Mouse (Mus musculus) lung, embryonic 16.5 days (tissue): ENCODE results near the gene Tet1. TPM values are rescaled to one million over a fixed set of nuclear protein-coding genes. Genes with fewer than 3 reads are reported as not detected.

Experiments used
- ATAC-seq: fragments of 200-750 bp; cut with Nextera tagmentation; 2 replicates; pipeline ENCODE4 v1.8.0; 2017; ENCODE audit warnings: low read depth, mild to moderate bottlenecking, moderate library complexity
- H3K27ac ChIP-seq: fragments of 300-500 bp; sonication (generic); 2 replicates; pipeline ENCODE4 v1.5.1; 2014; ENCODE audit warnings: mild to moderate bottlenecking, control low read depth, low read length
- H3K27me3 ChIP-seq: fragments of 300-500 bp; sonication (generic); 2 replicates; pipeline ENCODE4 v1.6.1; 2014; ENCODE audit warnings: low read depth, low read length, mixed read lengths; ENCODE audit not compliant: control insufficient read depth, insufficient read depth
- H3K36me3 ChIP-seq: fragments of 300-500 bp; sonication (generic); 2 replicates; pipeline ENCODE4 v1.6.1; 2014; ENCODE audit warnings: low read length; ENCODE audit not compliant: control insufficient read depth, insufficient read depth
- H3K4me1 ChIP-seq: fragments of 300-500 bp; sonication (generic); replicated peaks from 2 replicates; pipeline ENCODE4 v1.6.1; 2014; ENCODE audit warnings: low read length, mixed read lengths; ENCODE audit not compliant: control insufficient read depth, insufficient read depth
- H3K4me2 ChIP-seq: fragments of 300-500 bp; sonication (generic); 2 replicates; pipeline ENCODE4 v1.6.1; 2014; ENCODE audit warnings: low read depth, low read length, control low read depth
- H3K4me3 ChIP-seq: fragments of 300-500 bp; sonication (generic); 2 replicates; pipeline ENCODE4 v1.5.1; 2014; ENCODE audit warnings: mild to moderate bottlenecking, low read length, control low read depth
- H3K9ac ChIP-seq: fragments of 300-500 bp; sonication (generic); 2 replicates; pipeline ENCODE4 v1.6.1; 2014; ENCODE audit warnings: low read length, control low read depth
- H3K9me3 ChIP-seq: fragments of 300-500 bp; sonication (generic); 2 replicates; pipeline ENCODE4 v1.6.1; 2016; ENCODE audit warnings: low read length; ENCODE audit not compliant: control insufficient read depth
- WGBS: fragments of 180-500 bp; shearing (Covaris S2); extraction: QIAGEN DNeasy Blood & Tissue Kit; methylation state at CpG from one replicate; pipeline ENCODE4 v1.1.7; 2014; 5-methylcytosine and 5-hydroxymethylcytosine counted together
- polyA plus RNA-seq: library from polyadenylated mRNA; unstranded; fragments of >200 nt; fragmentation: Nextera tagmentation; extraction: Ambion mirVana; gene quantifications from 2 replicates; pipeline ENCODE4 v1.2.1, GENCODE M21; 2015

Gene Tet1
- polyA plus RNA-seq, 1 experiment from 2014 or later: 27.0 TPM

- H3K27me3 ChIP-seq: no peaks in the 10 kb centered on the region
- no peaks in the 10 kb centered on the region for H3K9me3 ChIP-seq
- no peak overlapping the region for H3K9ac ChIP-seq
- no peak overlapping the region for H3K27ac ChIP-seq
- H3K4me2 ChIP-seq: no peak overlapping the region
- peaks cover 15% of the 10 kb centered on the region for H3K36me3 ChIP-seq
- no peak overlapping the region for H3K4me3 ChIP-seq
- ATAC-seq: no peak
- 69% methylated on average over 10 of the region's 10 CpGs for WGBS
- peaks cover 8% of the 10 kb centered on the region for H3K4me1 ChIP-seq
Measured at GRCm38 (mm10) chr10:62841901-62842447, 66.8 kb downstream of the Tet1 start.

DNA sequence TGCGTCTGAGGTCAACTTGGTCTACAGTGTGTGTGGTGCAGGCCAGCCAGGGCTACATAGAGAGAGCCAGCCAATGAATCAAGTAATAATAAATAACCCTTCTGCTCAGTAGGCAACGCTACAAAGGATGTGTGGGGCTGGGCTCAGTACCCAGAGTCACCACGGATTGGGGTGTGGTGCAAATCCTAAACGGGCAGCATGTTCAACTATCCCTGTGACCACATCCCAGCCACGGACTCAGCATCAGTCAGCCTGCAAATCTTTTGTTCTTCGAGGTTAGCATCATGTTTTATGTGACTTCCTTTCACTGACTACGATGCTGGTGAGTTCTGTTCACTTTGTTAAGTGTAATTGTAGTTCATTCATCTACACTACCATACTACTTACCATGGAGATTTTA lies 68.1 kb downstream of the Tet1 start:
- 90% methylated on average over 7 of the region's 7 CpGs for WGBS
- no peaks in the 10 kb centered on the region for H3K27me3 ChIP-seq
- H3K9me3 ChIP-seq: no peaks in the 10 kb centered on the region
- no peak for ATAC-seq
- H3K4me2 ChIP-seq: no peak overlapping the region
- peaks cover 15% of the 10 kb centered on the region for H3K36me3 ChIP-seq
- H3K27ac ChIP-seq: no peak overlapping the region
- peaks cover 8% of the 10 kb centered on the region for H3K4me1 ChIP-seq
- no peak overlapping the region for H3K4me3 ChIP-seq
- no peak overlapping the region for H3K9ac ChIP-seq

DNA sequence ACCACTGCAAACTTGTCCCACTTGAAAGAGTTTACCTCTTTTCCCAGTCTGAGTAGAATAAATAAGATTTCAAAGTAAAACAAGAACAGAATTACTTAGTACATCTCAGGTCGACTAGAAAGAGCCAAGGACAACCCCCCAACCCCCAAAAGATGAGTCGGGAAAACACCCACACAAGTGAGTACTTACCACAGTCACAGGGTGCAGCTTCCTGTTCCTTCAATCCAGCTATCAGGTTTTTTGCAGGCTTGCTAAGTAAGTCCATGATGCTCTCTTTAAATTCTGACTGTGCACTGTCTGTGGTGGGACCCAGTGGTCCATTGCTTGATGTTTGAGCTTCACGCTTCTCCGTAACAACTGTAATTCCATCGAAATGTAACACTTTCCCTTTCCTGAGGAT lies 70.8 kb downstream of the Tet1 start:
- no peak overlapping the region for H3K4me2 ChIP-seq
- no peak overlapping the region for H3K27ac ChIP-seq
- peaks cover 15% of the 10 kb centered on the region for H3K36me3 ChIP-seq
- H3K27me3 ChIP-seq: no peaks in the 10 kb centered on the region
- H3K4me1 ChIP-seq: no peaks in the 10 kb centered on the region
- no peaks in the 10 kb centered on the region for H3K9me3 ChIP-seq
- H3K4me3 ChIP-seq: no peak overlapping the region
- 86% methylated on average over 5 of the region's 5 CpGs for WGBS
- no peak for ATAC-seq
- no peak overlapping the region for H3K9ac ChIP-seq

DNA sequence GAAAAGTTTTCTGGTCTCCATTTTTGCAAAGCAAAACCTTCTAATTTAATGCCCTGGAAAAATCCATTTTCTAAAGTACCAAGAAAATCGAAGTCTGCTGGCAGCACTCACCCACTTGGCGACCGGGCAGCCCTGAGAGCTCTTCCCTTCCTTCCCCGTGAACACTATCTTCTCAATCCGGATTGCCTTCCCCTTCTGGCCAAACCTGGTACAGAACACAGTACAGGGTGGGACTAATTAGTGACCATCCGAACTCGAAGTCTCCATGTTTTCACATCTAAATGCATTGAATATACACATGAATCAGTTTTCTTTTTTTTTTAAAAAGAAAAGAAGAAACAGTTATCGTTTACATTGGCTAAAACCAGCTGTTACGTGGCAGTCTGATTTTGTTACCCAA lies 76.0 kb downstream of the Tet1 start:
- Histone ChIP-seq H3K27ac (no peak overlapping the region), H3K9ac (no peak overlapping the region), H3K4me2 (no peak overlapping the region), H3K36me3 (peaks cover 3% of the 10 kb centered on the region), H3K9me3 (no peaks in the 10 kb centered on the region), H3K4me3 (no peak overlapping the region), H3K4me1 (0 out of 2 replicates have a peak, but pooled peaks cover 2% of the 10 kb centered on the region), H3K27me3 (no peaks in the 10 kb centered on the region)
- no peak for ATAC-seq
- 65% methylated on average over 9 of the region's 9 CpGs for WGBS

- no peak overlapping the region for H3K27ac ChIP-seq
- ATAC-seq: no peak
- H3K4me1 ChIP-seq: 0 out of 2 replicates have a peak, but pooled peaks cover 2% of the 10 kb centered on the region
Measured at GRCm38 (mm10) chr10:62831546-62831945, 77.2 kb downstream of the Tet1 start.

DNA sequence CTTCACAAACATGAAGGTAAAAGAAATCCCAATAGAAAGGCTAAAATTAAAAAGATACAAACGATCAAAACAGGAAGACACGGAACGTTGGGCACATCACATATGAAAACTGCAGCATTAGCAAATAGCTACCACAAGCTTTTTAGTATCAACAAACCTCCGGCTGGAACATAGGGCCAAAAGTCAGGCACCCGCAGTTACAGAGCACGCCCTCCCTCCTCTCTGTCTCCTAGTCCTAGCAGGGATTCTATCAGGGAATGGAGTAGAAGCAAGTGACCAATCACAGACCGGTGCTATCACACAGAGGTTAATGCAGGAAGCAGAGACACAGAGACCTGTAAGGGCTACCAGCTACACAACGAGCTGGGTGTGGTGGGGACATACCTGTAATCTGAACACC lies 84.3 kb downstream of the Tet1 start:
- 88% methylated on average over 8 of the region's 8 CpGs for WGBS
- no peaks in the 10 kb centered on the region for H3K4me1 ChIP-seq
- ATAC-seq: no peak
- no peak overlapping the region for H3K27ac ChIP-seq
- peaks cover 7% of the 10 kb centered on the region for H3K36me3 ChIP-seq
- no peak overlapping the region for H3K9ac ChIP-seq
- no peaks in the 10 kb centered on the region for H3K27me3 ChIP-seq
- no peaks in the 10 kb centered on the region for H3K9me3 ChIP-seq
- H3K4me3 ChIP-seq: no peak overlapping the region
- no peak overlapping the region for H3K4me2 ChIP-seq

More at GRCm38 (mm10) chr10:62831546-62831945, 77.2 kb downstream of the Tet1 start:
- peaks cover 3% of the 10 kb centered on the region for H3K36me3 ChIP-seq
- no peak overlapping the region for H3K9ac ChIP-seq
- H3K27me3 ChIP-seq: no peaks in the 10 kb centered on the region
- WGBS: 50% methylated on average over 2 of the region's 2 CpGs
- H3K4me2 ChIP-seq: no peak overlapping the region
- H3K9me3 ChIP-seq: no peaks in the 10 kb centered on the region
- no peak overlapping the region for H3K4me3 ChIP-seq

DNA sequence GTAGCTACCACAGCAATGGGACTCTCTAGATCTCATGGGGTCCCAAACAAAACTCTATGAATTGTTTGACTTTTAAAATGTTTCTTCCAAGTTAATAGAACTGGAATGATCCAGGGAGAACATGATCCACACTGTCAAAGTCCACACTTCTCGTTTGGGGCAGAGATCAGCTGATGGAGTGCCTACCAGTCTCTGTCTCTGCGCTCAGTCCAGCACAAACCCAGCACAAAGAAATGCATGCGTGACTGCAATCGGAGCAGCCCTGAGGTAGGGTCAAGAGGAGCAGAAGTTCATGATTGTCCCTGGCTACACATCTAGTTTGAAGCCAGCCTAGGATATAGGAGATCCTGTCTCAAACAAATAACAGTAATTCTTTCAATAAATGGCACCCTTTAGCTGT lies 85.4 kb downstream of the Tet1 start:
- no peak overlapping the region for H3K27ac ChIP-seq
- no peaks in the 10 kb centered on the region for H3K27me3 ChIP-seq
- no peak overlapping the region for H3K9ac ChIP-seq
- no peak overlapping the region for H3K4me2 ChIP-seq
- H3K4me1 ChIP-seq: no peaks in the 10 kb centered on the region
- H3K9me3 ChIP-seq: no peaks in the 10 kb centered on the region
- WGBS: 78% methylated on average over 4 of the region's 4 CpGs
- peaks cover 15% of the 10 kb centered on the region for H3K36me3 ChIP-seq
- no peak for ATAC-seq
- H3K4me3 ChIP-seq: no peak overlapping the region

GRCm38 (mm10) chr10:62810010-62810409 lies 98.8 kb downstream of the Tet1 start:
- Histone ChIP-seq H3K27ac (no peak overlapping the region), H3K4me3 (no peak overlapping the region), H3K27me3 (no peaks in the 10 kb centered on the region), H3K9ac (no peak overlapping the region), H3K4me2 (no peak overlapping the region), H3K36me3 (peaks cover 12% of the 10 kb centered on the region), H3K4me1 (no peaks in the 10 kb centered on the region), H3K9me3 (no peaks in the 10 kb centered on the region)
- WGBS: 66% methylated on average over 4 of the region's 4 CpGs
- ATAC-seq: no peak

DNA sequence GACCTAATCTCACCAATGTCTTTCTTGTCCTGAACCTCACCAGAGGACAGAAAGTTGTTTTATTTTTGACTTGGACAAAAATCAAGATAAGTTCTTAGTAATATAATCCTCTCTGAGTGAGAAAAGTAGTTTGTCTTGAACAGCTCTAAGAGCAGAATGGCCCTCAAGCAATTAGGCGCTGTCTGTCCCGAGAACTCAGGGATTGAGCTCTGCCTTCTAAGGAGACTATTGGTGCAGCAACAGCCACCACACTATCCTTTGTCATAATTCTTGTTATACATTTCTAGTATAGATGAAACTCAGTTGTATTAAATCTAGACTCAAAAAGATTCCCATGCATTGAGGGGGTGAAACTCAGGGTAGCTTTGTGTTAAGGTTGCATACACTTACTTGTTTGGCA lies 100.0 kb downstream of the Tet1 start:
- Histone ChIP-seq H3K4me2 (no peak overlapping the region), H3K36me3 (peaks cover 6% of the 10 kb centered on the region), H3K27ac (no peak overlapping the region), H3K9me3 (no peaks in the 10 kb centered on the region), H3K27me3 (no peaks in the 10 kb centered on the region), H3K9ac (no peak overlapping the region), H3K4me1 (no peaks in the 10 kb centered on the region), H3K4me3 (no peak overlapping the region)
- ATAC-seq: no peak
- WGBS: 88% methylated on average over 2 of the region's 2 CpGs

GRCm38 (mm10) chr10:62808316-62808715 lies 100.5 kb downstream of the Tet1 start:
- H3K9ac ChIP-seq: no peak overlapping the region
- no peak overlapping the region for H3K4me3 ChIP-seq
- no peaks in the 10 kb centered on the region for H3K9me3 ChIP-seq
- no peak overlapping the region for H3K27ac ChIP-seq
- 83% methylated on average over 7 of the region's 7 CpGs for WGBS
- no peak overlapping the region for H3K4me2 ChIP-seq
- ATAC-seq: no peak
- H3K27me3 ChIP-seq: no peaks in the 10 kb centered on the region
- peaks cover 6% of the 10 kb centered on the region; the same call in 1 of the 2 replicates for H3K36me3 ChIP-seq
- no peaks in the 10 kb centered on the region for H3K4me1 ChIP-seq
